Mouse (Mus musculus) intestine, postnatal 0 days (tissue): ENCODE data around the gene Gm20518. TPM values are rescaled to one million over a fixed set of nuclear protein-coding genes. Genes with fewer than 3 reads are reported as not detected.

Experiments used
- ATAC-seq: fragments of 200-750 bp; cut with Nextera tagmentation; 2 replicates; pipeline ENCODE4 v1.8.0; 2017; ENCODE audit warnings: mild to moderate bottlenecking, moderate TSS enrichment, moderate library complexity
- H3K27ac ChIP-seq: fragments of 300-500 bp; sonication (generic); 2 replicates; pipeline ENCODE4 v1.5.1; 2014; ENCODE audit warnings: mild to moderate bottlenecking, low read depth, low read length, moderate library complexity
- H3K27me3 ChIP-seq: fragments of 300-500 bp; sonication (generic); replicated peaks from 2 replicates; pipeline ENCODE4 v1.6.1; 2014; ENCODE audit warnings: low read length, mixed read lengths; ENCODE audit not compliant: control insufficient read depth, insufficient read depth
- H3K36me3 ChIP-seq: fragments of 300-500 bp; sonication (generic); 2 replicates; pipeline ENCODE4 v1.6.1; 2014; ENCODE audit warnings: mild to moderate bottlenecking, moderate library complexity; ENCODE audit not compliant: control insufficient read depth, insufficient read depth
- H3K4me1 ChIP-seq: fragments of 300-500 bp; sonication (generic); replicated peaks from 2 replicates; pipeline ENCODE4 v1.6.1; 2014; ENCODE audit warnings: antibody characterized with exemption, low read length, mixed read lengths; ENCODE audit not compliant: control insufficient read depth, insufficient read depth
- H3K4me2 ChIP-seq: fragments of 300-500 bp; sonication (generic); replicated peaks from 2 replicates; pipeline ENCODE4 v1.6.1; 2014; ENCODE audit warnings: low read depth, mild to moderate bottlenecking, moderate library complexity
- H3K4me3 ChIP-seq: fragments of 300-500 bp; sonication (generic); 2 replicates; pipeline ENCODE4 v1.5.1; 2014; ENCODE audit warnings: low read depth, low read length
- H3K9ac ChIP-seq: fragments of 300-500 bp; sonication (generic); 2 replicates; pipeline ENCODE4 v1.6.1; 2014; ENCODE audit warnings: mild to moderate bottlenecking, low read depth, low read length
- H3K9me3 ChIP-seq: fragments of 300-500 bp; sonication (generic); 2 replicates; pipeline ENCODE4 v1.6.1; 2016; ENCODE audit warnings: mixed run types; ENCODE audit not compliant: control insufficient read depth
- CTCF ChIP-seq: sonication (generic); IDR thresholded peaks from 2 replicates; pipeline ENCODE4 v1.5.1; 2016; ENCODE audit warnings: low read depth, mild to moderate bottlenecking, control low read depth, antibody characterized with exemption, moderate library complexity
- WGBS: fragments of 180-500 bp; shearing (Covaris S2); extraction: QIAGEN DNeasy Blood & Tissue Kit; methylation state at CpG from one replicate; pipeline ENCODE4 v1.1.7; 2014; 5-methylcytosine and 5-hydroxymethylcytosine counted together
- polyA plus RNA-seq: library from polyadenylated mRNA; unstranded; fragments of >200 nt; fragmentation: Nextera tagmentation; extraction: Ambion mirVana; gene quantifications from 2 replicates; pipeline ENCODE4 v1.2.1, GENCODE M21; 2015

The Gm20518 gene
- polyA plus RNA-seq, 1 experiment from 2014 or later, result not detected

DNA sequence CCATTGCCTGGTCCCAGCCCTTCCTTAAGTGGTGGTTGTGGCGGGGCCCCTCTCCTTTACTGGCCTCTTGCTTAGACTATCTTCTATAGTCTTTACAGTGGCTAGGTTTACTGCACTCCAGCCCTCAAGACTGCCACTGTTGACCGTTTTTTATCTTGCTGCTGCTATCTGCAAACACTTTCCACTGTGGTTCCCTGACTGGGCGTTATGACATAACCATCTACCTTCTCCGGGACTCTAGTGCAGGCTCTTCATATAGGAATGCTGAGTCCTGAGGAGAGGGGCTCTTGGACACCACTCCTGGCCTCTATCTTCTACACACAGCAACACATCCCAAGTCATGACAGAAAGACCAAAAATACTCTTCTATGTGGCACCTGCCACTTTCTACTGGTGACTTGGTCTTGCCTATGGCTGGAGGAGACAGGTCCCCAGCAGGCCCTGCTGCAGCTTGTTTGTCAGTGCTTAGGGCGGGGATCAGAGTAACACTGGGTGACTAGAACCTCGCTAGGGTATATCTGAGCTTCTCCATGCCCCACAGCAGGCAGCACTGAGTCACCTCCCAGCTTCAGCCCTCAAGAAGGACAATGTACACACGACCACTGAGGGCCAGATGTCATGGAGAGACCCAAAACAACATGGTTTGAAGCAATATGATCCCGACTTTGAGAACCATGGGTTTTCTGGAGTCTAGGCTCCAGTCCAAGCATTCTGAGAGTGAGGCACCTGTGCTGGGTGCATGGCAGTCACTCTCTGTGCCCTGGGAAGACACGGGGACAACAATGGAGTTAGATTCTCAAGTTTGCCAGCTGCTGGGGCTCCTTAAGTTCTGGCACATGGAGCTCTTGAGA lies 42.3 kb upstream of the Gm20518 start:
- H3K4me2 ChIP-seq, result no peak overlapping the region
- H3K36me3 ChIP-seq, result no peaks in the 10 kb centered on the region
- H3K9ac ChIP-seq, result no peak overlapping the region
- TF ChIP-seq CTCF, result no peak
- H3K27me3 ChIP-seq, result peaks cover 15% of the 10 kb centered on the region; the same call in 1 of the 2 replicates
- no peaks in the 10 kb centered on the region for H3K9me3 ChIP-seq
- no peaks in the 10 kb centered on the region for H3K4me1 ChIP-seq
- no peak overlapping the region for H3K4me3 ChIP-seq
- 53% methylated on average over 9 of the region's 9 CpGs for WGBS
- no peak for ATAC-seq
- no peak overlapping the region for H3K27ac ChIP-seq

DNA sequence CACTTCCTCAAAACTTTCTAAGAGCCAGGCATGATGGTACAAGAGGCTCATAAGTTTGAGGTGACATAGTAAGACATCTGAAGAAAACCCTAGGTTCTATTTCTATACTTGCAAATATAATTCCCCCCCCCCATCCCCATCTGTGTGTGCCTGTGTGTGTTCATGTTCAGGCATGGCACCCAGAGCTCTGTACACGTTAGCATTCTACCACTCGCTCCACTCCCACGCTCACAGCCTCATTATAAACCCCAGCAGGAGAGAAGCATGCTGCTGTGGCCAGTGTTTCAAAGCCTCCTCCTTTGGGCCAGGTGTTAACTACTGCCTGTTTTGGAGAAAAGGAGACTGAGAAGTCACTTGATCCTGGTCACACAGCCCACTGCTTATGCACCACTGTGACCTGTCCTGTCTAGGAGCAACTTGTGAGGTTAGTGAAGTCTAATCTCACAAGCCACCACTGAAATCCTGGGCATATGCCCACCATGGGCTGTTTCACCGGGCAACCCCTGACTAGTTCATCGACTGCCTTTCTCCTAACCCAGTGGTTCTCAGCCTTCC lies 40.5 kb upstream of the Gm20518 start:
- WGBS, result 84% methylated on average over 5 of the region's 5 CpGs
- no peak for ATAC-seq
- TF ChIP-seq CTCF, result no peak
- Histone ChIP-seq H3K9ac (no peak overlapping the region), H3K36me3 (no peaks in the 10 kb centered on the region), H3K27me3 (peaks cover 8% of the 10 kb centered on the region; the same call in 1 of the 2 replicates), H3K9me3 (no peaks in the 10 kb centered on the region), H3K4me2 (no peak overlapping the region), H3K4me3 (no peak overlapping the region), H3K27ac (no peak overlapping the region), H3K4me1 (no peaks in the 10 kb centered on the region)

DNA sequence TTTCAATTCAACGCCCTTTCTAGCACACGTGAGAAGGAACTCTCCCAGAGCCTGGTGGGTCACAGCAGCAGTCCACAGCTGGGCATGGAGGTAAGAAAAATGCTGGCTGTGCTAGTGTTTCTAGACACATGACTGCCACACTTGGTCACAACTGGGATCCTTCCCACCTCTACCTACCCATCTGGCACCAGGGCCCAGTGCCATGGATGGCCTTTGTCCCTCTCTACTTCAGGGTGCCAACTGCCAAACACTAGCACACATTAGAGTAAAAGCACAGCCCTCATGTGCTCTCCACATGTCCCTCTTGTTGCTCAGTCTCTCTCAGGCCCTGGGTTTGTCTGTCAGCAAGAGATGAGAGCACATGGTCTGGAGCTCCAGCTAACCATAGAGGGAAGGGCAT lies 38.2 kb upstream of the Gm20518 start:
- no peak for TF ChIP-seq CTCF
- no peak overlapping the region for H3K4me3 ChIP-seq
- H3K9ac ChIP-seq, result no peak overlapping the region
- no peaks in the 10 kb centered on the region for H3K9me3 ChIP-seq
- peaks cover 3% of the 10 kb centered on the region; the same call in 1 of the 2 replicates for H3K27me3 ChIP-seq
- peaks cover 17% of the 10 kb centered on the region; the same call in 1 of the 2 replicates for H3K36me3 ChIP-seq
- 0 out of 2 replicates have a peak, but pooled peaks cover 4% of the 10 kb centered on the region for H3K4me1 ChIP-seq
- WGBS, result 90% methylated on average over 2 of the region's 2 CpGs
- H3K4me2 ChIP-seq, result no peak overlapping the region
- H3K27ac ChIP-seq, result no peak overlapping the region
- ATAC-seq, result no peak

DNA sequence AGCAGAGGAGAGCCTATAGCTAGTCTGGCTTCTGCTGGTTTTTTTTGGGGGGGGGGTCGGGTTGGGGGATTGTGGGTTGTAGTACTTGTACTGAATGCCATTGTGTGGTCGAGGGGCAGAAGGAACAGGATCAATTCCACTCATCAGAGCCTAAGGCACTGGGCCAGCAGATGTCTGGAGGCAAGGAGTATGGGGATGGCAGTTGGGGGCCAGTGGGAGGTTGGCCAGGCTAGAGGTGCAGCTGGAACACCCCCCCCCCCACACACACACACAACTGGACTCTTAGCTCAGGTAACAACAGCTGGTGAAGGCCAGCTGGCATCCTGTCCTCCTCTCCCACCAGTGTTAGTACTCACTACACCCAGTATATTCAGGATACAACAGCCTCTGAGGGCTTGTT lies 37.7 kb upstream of the Gm20518 start:
- no peak overlapping the region for H3K9ac ChIP-seq
- ATAC-seq, result no peak
- no peaks in the 10 kb centered on the region for H3K9me3 ChIP-seq
- H3K27me3 ChIP-seq, result peaks cover 3% of the 10 kb centered on the region; the same call in 1 of the 2 replicates
- H3K36me3 ChIP-seq, result peaks cover 17% of the 10 kb centered on the region; the same call in 1 of the 2 replicates
- WGBS, result 26% methylated on average over 2 of the region's 2 CpGs
- no peak overlapping the region for H3K4me2 ChIP-seq
- no peak overlapping the region for H3K4me3 ChIP-seq
- TF ChIP-seq CTCF, result no peak
- 0 out of 2 replicates have a peak, but pooled peaks cover 4% of the 10 kb centered on the region for H3K4me1 ChIP-seq
- H3K27ac ChIP-seq, result peak overlapping the region; percentile 98; the same call in 1 of the 2 replicates

DNA sequence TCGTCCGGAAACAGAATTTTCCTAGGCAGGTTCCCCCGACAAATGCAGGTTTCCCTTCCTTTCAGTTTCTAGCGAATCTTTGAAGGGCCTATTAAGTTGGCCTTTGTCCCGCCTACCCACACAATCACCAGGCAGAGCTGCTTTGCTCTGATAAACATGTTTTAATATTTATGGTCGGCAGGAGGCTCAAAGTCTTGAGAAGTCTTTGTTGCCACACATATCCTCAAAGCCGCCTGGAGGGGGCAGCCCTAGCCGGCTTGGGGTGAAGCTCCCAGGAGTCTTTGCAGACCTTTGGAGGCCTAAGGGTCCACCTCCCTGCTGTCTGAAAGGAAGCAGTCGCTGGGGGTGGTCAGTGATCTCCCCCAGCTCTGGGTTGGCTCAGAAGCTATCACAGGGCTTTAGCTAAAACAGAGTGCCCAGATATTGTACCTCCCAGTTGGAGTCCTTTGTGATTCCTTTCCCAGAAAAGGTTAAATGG lies 37.2 kb upstream of the Gm20518 start:
- H3K4me1 ChIP-seq, result 0 out of 2 replicates have a peak, but pooled peaks cover 4% of the 10 kb centered on the region
- peaks cover 3% of the 10 kb centered on the region; the same call in 1 of the 2 replicates for H3K27me3 ChIP-seq
- H3K4me3 ChIP-seq, result peak overlapping the region; percentile 86
- peak overlapping the region; percentile 98 for H3K27ac ChIP-seq
- no peaks in the 10 kb centered on the region for H3K9me3 ChIP-seq
- peaks cover 17% of the 10 kb centered on the region; the same call in 1 of the 2 replicates for H3K36me3 ChIP-seq
- peak; percentile 82 for ATAC-seq
- WGBS, result under 1% methylated on average over 9 of the region's 9 CpGs
- peak; percentile 83 for TF ChIP-seq CTCF
- H3K4me2 ChIP-seq, result peak overlapping the region; percentile 97
- peak overlapping the region; percentile 76 for H3K9ac ChIP-seq

DNA sequence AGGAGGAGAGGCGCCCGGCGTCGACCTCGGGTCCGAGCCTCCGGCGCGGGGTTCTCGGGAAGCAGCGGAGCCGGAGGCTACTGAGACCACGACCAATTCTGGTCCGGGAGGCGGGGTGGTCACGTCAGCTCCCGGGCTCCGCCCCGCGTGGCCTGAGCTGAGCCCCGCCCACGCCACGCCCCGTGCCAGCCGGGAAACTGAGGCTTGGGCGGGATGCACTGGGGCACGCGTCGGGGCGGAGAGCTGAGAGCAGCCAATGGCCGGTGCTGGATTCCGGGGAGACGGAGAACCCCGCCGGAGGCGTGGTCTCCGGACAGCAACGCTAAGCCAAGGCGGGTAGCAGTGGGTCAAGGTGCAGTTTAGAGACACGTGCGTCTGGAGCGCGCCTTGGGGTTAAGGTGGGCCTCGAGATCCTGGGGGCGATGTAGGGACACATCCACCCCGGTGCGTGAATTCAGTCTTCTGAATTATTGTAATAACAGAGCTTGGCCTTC lies 36.7 kb upstream of the Gm20518 start, which contains the start of gene Slc25a1:
Gene Slc25a1, minus strand, starts transcription at position 133 of the 494 bp plus-strand sequence.
- ATAC-seq, result peak; percentile 86
- Histone ChIP-seq H3K27ac (peak within 1 kb of the TSS; percentile 98), H3K36me3 (peaks cover 17% of the 10 kb centered on the region; the same call in 1 of the 2 replicates), H3K4me3 (peak within 1 kb of the TSS; percentile 86), H3K9me3 (no peaks in the 10 kb centered on the region), H3K9ac (peak within 1 kb of the TSS; percentile 76), H3K4me2 (peak within 1 kb of the TSS; percentile 97), H3K4me1 (0 out of 2 replicates have a peak, but pooled peaks cover 4% of the 10 kb centered on the region), H3K27me3 (peaks cover 3% of the 10 kb centered on the region; the same call in 1 of the 2 replicates)
- TF ChIP-seq CTCF, result no peak
- under 1% methylated on average over 47 of the region's 47 CpGs for WGBS
